Mouse (Mus musculus): ENCODE measurements around the gene Rap2a. TPM values are rescaled to one million over a fixed set of nuclear protein-coding genes. Genes with fewer than 3 reads are reported as not detected.

Gene Rap2a
- total RNA-seq, 1 experiment from 2014 or later = 24.3 TPM

- DNase-seq = no peak
Observed at GRCm38 (mm10) chr14:120500021-120500560, 21.8 kb downstream of the Rap2a start.

GRCm38 (mm10) chr14:120500791-120501190 is 22.5 kb downstream of the Rap2a start:
- no peak for DNase-seq

- no peak for DNase-seq
Observed at GRCm38 (mm10) chr14:120503641-120504040, 25.4 kb downstream of the Rap2a start.

- no peak for DNase-seq
Observed at GRCm38 (mm10) chr14:120504423-120504822, 26.2 kb downstream of the Rap2a start.

GRCm38 (mm10) chr14:120504928-120505461 is 26.8 kb downstream of the Rap2a start:
- DNase-seq = no peak

- no peak for DNase-seq
Observed at GRCm38 (mm10) chr14:120505918-120506317, 27.7 kb downstream of the Rap2a start.

GRCm38 (mm10) chr14:120507516-120507915 is 29.3 kb downstream of the Rap2a start:
- no peak for DNase-seq

DNA sequence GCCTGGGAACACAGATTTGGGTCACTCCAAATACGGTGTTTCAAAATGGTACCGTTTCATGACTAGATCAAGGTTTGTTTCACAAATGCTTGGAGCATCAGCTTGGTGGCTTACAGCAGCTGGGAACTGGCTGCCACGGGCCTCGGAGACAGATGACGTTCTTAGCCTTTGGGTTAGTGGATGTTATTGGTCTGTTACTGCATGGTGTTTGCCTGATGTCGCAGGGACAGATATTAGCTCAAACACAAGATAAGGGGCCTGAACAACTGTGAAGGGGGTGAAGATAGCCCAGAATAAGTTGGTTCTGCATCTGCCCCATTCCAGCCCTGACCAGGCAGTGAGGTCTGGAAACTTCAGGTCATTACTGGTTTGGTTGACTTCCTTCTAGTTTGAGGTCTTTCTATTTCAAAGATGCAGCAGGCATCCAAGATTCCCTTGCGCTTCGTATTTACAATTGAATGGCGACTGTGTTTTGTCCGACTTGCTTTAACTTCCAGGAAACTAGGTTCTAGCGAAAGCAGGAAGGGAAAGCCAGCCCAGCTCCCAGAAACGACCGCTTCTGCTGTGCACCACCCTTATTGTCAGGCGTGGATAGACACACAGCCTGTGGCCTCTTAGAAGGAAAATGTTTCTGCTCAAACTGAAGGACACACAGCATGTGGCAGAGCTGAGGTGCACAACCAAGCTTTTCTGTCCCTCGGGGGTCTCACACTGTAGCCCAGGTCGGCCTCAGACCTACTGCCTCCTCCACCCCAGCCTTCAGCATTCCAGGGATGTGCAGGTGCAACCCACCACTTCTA is 30.5 kb downstream of the Rap2a start:
- no peak for DNase-seq

GRCm38 (mm10) chr14:120509366-120509640 is 31.1 kb downstream of the Rap2a start:
- no peak for DNase-seq

DNA sequence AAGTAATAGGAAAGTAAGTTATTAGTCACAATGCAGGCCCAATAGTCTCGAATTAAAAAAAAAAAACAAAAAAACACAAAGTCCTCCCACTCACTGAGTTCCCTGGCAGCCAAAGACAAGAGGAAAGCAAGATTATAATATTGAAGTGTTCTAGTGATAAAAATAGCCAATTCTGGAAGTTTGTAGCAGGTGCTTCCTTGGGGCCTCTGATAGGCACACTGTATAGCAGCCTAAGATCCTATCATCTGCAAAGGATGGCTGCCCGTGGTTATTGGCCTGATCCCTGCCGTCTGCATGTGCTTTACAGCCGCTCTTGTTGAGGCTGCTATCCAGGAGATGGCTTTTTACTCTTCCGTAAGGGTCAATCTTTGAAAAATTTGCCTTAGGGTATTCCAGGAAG is 33.6 kb downstream of the Rap2a start:
- DNase-seq = no peak

DNA sequence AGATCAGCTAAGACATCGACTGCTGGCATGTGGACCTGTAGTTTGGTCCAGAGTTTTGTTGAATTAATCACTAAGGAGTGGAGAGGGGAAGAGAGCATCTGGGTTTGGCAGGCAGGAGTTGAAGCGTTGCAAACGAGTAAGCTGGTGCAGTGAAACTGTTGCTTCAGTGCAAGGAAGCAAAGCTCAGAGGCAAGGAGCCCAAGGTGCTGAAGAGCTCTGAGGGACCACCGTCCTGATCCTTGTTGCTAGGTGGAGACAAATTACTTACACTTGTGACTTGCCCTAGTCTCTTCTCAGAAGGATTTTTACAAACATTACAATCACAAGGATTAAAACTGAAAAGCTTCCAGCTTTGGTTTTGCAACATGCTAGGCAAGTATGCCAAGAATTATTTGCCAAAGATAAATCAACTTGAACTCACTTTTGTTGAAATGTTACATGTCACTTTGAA is 36.6 kb downstream of the Rap2a start:
- DNase-seq = peak; percentile 12

DNA sequence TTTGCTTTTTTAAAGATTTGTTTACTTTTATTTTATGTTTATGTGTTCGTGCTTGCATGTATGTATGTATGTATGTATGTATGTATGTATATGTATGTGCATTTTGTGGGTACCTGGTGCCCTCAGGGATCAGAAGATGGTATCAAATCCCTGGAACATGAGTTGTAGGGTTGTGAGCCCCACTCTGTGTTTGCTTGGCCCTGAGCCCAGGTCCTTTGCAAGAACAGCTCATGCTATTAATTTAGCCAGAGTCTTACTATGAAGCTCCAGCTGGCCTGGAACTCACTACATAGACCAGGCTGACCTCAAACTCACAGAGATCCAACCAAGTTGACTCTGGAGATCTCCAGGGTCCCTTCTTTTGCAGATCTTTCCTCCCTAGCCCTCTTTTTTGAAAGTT is 37.1 kb downstream of the Rap2a start:
- peak; percentile 64 for DNase-seq

DNA sequence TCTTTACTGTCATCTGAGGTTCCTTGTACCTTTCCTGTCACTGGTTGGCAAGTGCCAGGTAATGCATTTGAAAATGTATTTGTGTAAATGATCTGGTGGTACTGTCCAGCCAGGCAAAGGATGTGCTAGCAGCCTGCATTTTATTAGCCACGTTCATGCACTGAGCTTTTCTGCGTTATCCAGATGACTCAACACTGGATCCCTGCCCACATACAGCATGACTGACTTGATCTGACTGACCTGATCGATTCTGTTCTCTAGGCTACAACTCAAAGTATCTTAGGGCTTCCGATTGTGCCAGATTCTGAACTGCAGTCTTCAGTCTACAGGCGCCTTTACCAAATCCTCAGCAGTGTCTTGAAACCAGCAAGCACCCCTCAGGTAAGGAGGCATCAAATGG is 40.5 kb downstream of the Rap2a start:
- no peak for DNase-seq

GRCm38 (mm10) chr14:120519921-120520320 is 41.7 kb downstream of the Rap2a start:
- no peak for DNase-seq

- no peak for DNase-seq
Observed at GRCm38 (mm10) chr14:120520843-120521242, 42.6 kb downstream of the Rap2a start.

DNA sequence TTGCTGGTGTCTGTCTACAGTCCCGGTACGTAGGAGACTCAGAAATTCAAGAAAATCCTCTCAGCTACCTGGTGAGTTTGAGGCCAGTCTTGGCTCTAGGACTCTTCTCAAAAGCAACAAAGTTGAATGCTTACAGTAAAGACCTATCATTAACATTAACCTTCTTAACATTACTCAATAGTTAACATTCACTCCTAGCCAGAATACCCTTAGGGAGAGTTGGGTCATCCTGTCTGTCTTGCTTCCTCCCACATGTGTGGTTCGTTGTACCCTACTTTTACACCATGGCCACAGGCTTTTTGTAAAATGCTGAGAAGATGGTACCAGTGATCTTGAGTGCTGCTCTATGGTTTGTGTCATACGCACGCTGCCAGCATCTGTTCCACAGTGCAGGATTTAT is 45.1 kb downstream of the Rap2a start:
- DNase-seq = no peak

DNA sequence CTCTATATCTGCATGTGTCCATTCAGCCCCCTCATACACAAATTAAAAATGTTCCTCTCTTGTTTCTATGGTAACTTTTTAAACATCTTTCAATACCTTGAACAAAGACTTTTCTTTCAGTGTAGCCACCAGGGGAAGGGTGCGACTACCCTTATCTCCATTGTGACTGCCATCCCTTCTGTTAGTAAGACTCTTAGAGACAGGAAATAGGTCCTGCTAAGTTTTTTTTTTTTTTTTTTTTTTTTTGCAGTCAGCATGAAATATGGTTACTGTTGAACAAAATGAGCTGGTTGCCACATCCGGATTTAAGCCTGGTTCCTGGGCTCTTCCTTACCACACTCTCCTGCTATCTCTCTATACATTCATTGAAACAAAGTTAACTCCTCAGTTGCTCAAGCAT is 47.4 kb downstream of the Rap2a start:
- no peak for DNase-seq

GRCm38 (mm10) chr14:120533301-120533700 is 55.1 kb downstream of the Rap2a start:
- DNase-seq = no peak

- no peak for DNase-seq
Observed at GRCm38 (mm10) chr14:120534841-120535271, 56.6 kb downstream of the Rap2a start.

DNA sequence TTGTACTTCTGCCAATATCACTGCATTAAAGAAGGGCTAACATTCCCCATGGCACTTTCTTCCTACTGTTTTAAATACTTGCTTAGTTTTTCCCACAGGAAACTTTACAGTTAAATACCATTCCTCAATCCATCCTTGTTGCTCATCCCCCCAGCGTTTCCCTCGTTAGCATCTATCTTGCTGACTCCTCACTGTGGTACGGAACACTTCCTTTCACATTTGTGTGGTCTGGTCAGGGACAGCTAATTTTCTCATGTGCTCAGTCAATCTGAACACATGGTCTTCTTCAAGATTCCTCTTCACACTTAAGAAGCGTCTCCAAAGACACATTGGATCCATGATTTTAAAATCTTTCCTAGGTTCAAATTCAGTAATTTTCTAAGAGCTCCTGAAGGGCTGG is 57.2 kb downstream of the Rap2a start:
- no peak for DNase-seq

DNA sequence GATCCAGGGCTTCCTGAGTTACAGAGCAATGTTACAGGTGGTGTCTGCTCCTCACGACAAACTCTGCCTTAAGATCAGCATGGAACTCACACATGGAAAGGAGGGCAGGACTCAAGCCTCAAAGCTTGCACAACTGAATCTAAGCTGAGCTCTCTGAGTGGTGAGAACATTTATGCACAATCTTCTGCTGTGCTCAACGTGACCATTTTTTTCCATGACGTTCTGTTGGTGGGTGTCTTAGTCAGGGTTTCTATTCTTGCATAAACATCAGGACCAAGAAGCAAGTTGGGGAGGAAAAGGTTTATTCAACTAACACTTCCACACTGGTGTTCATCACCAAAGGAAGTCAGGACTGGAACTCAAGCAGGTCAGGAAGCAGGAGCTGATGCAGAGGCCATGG is 57.7 kb downstream of the Rap2a start:
- DNase-seq = no peak

DNA sequence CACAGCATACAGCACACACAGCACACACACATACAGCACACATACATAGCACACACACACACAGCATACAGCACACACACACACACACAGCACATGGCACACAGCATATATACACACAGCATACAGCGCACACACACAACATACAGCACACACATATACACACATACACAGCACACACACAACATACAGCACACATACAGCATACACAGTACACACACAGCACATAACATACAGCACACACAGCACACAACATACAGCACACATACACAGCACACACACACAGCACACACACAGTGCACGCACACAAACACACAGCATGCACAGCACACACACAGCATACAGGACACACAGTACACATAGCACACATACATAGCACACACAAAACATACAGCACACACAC is 60.9 kb downstream of the Rap2a start:
- no peak for DNase-seq

DNA sequence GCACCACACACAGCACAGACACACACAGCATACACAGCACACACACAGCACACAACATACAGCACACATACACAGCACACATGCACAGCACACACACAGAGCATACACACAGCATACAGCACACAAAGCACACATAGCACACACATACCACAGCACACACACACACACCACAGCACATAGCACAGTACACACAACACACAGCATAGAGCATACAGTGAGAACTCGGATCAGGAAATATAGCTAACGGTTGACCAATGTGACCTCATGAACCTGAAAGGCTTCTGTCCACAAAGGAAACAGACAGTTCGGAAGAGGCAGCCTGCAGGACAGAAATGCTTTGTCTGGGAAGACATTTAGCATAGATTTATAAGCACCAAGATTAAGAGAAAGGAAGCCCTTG is 61.4 kb downstream of the Rap2a start:
- no peak for DNase-seq

- no peak for DNase-seq
Observed at GRCm38 (mm10) chr14:120542445-120542844, 64.2 kb downstream of the Rap2a start.
